Mouse (Mus musculus) olfactory bulb, adult 2 months (tissue): ENCODE measurements around the gene Zfp583.

Experiments
- CTCF ChIP-seq: fragments of 200-500 bp; IDR thresholded peaks from 2 replicates; pipeline ENCODE4 v1.5.1; 2012; ENCODE audit warnings: low read depth, mild to moderate bottlenecking, low read length, moderate library complexity; ENCODE audit not compliant: insufficient read depth
- POLR2A ChIP-seq: fragments of 200-500 bp; IDR thresholded peaks from 2 replicates; pipeline ENCODE4 v1.6.1; 2012; ENCODE audit warnings: mild to moderate bottlenecking, low read depth, low read length, moderate library complexity; ENCODE audit not compliant: insufficient read depth

DNA sequence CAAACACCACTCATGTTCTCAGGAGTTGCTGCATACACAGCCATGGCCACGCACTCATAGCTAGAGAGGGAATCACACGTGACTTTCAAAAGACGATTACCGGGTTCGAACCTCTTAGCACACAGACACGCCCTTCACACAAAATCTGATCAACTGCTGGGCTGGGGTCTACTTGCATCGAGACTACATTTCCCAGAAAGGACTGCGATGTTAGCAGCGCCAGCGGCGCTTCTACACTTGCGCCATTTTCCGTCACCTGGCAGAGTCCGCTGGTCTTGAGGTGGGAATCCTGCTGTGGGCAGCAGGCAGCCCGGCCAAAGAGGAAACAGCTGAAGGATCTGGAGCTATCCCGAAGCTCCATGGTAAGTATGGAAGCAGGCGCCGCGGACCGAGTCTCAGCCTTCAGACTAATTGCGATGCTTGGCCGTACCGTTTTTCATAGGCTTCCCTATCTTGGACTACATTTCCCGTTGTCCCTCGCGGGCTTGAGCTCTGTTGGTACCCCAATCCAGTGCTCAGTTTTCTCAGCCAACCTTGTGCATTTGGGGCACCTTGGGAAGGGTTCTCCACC lies 12.5 kb upstream of the Zfp583 start, which contains the start of gene Gm3854:
- peak; percentile 19; the same call in 1 of the 2 replicates for TF ChIP-seq POLR2A
- no peak for TF ChIP-seq CTCF
